Mouse (Mus musculus) liver, adult 2 months (tissue): Measurements from ENCODE around the gene Sh2d3c.

ENCODE experiments used
- CTCF ChIP-seq: fragments of 200-500 bp; IDR thresholded peaks from 2 replicates; pipeline ENCODE4 v1.5.1; 2011; ENCODE audit warnings: low read depth, low read length, control low read depth
- POLR2A ChIP-seq: fragments of 200-500 bp; IDR thresholded peaks from 2 replicates; pipeline ENCODE4 v1.6.1; 2011; ENCODE audit warnings: low read length, control low read depth; ENCODE audit not compliant: insufficient read depth; ENCODE audit errors: extremely low read depth

- TF ChIP-seq POLR2A (no peak), CTCF (no peak)
These were observed 75.0 kb downstream of the Sh2d3c start for GRCm38 (mm10) chr2:32795748-32796418.
